Mouse (Mus musculus): Measurements from ENCODE around the gene Mss51. TPM values are rescaled to one million over a fixed set of nuclear protein-coding genes. Genes with fewer than 3 reads are reported as not detected.

The Mss51 gene
- polyA plus RNA-seq, 1 experiment from 2014 or later = 0.25 TPM

GRCm38 (mm10) chr14:20499982-20500381 lies 3.3 kb upstream of the Mss51 start:
- Histone ChIP-seq H3K9ac (ENCODE audit: low read length) (no peak overlapping the region), H3K27ac (ENCODE audit: low read length) (no peak overlapping the region), H3K4me1 (ENCODE audit: control insufficient read depth, insufficient read depth, low read length) (no peaks in the 10 kb centered on the region), H3K36me3 (ENCODE audit: control insufficient read depth, insufficient read depth) (peaks cover 27% of the 10 kb centered on the region), H3K4me2 (ENCODE audit: low read depth, low read length) (no peak overlapping the region), H3K9me3 (replicated peaks; ENCODE audit: control insufficient read depth, low read length) (no peaks in the 10 kb centered on the region), H3K27me3 (ENCODE audit: control insufficient read depth, insufficient read depth, low read length) (no peaks in the 10 kb centered on the region), H3K4me3 (ENCODE audit: low read length) (no peak overlapping the region)
- no peak for ATAC-seq (replicated peaks; ENCODE audit: extremely low read depth, insufficient read depth, low FRiP score)
- 87% methylated on average over 3 of the region's 3 CpGs for WGBS

- Histone ChIP-seq H3K4me1 (ENCODE audit: control insufficient read depth, insufficient read depth, low read length) (no peaks in the 10 kb centered on the region), H3K9ac (ENCODE audit: low read length) (no peak overlapping the region), H3K36me3 (ENCODE audit: control insufficient read depth, insufficient read depth) (peaks cover 21% of the 10 kb centered on the region; the same call in 1 of the 2 replicates), H3K27me3 (ENCODE audit: control insufficient read depth, insufficient read depth, low read length) (no peaks in the 10 kb centered on the region), H3K4me3 (ENCODE audit: low read length) (no peak overlapping the region), H3K9me3 (replicated peaks; ENCODE audit: control insufficient read depth, low read length) (no peaks in the 10 kb centered on the region), H3K4me2 (ENCODE audit: low read depth, low read length) (no peak overlapping the region), H3K27ac (ENCODE audit: low read length) (no peak overlapping the region)
- ATAC-seq (replicated peaks; ENCODE audit: extremely low read depth, insufficient read depth, low FRiP score) = no peak
- WGBS = 90% methylated on average over 5 of the region's 5 CpGs
These were observed 10.7 kb downstream of the Mss51 start for GRCm38 (mm10) chr14:20486031-20486430.

- Histone ChIP-seq H3K4me2 (ENCODE audit: low read depth, low read length) (no peak overlapping the region), H3K36me3 (ENCODE audit: control insufficient read depth, insufficient read depth) (peaks cover 16% of the 10 kb centered on the region; the same call in 1 of the 2 replicates), H3K27ac (ENCODE audit: low read length) (no peak overlapping the region), H3K9ac (ENCODE audit: low read length) (no peak overlapping the region), H3K4me3 (ENCODE audit: low read length) (no peak overlapping the region), H3K9me3 (replicated peaks; ENCODE audit: control insufficient read depth, low read length) (no peaks in the 10 kb centered on the region), H3K27me3 (ENCODE audit: control insufficient read depth, insufficient read depth, low read length) (no peaks in the 10 kb centered on the region), H3K4me1 (ENCODE audit: control insufficient read depth, insufficient read depth, low read length) (peaks cover 6% of the 10 kb centered on the region)
- 86% methylated on average over 7 of the region's 7 CpGs for WGBS
- no peak for ATAC-seq (replicated peaks; ENCODE audit: extremely low read depth, insufficient read depth, low FRiP score)
These were observed 14.5 kb downstream of the Mss51 start for GRCm38 (mm10) chr14:20482051-20482751.

- Histone ChIP-seq H3K4me1 (ENCODE audit: control insufficient read depth, insufficient read depth, low read length) (peaks cover 11% of the 10 kb centered on the region), H3K9ac (ENCODE audit: low read length) (no peak overlapping the region), H3K27ac (ENCODE audit: low read length) (no peak overlapping the region), H3K27me3 (ENCODE audit: control insufficient read depth, insufficient read depth, low read length) (no peaks in the 10 kb centered on the region), H3K36me3 (ENCODE audit: control insufficient read depth, insufficient read depth) (peaks cover 13% of the 10 kb centered on the region; the same call in 1 of the 2 replicates), H3K4me2 (ENCODE audit: low read depth, low read length) (no peak overlapping the region), H3K9me3 (replicated peaks; ENCODE audit: control insufficient read depth, low read length) (no peaks in the 10 kb centered on the region), H3K4me3 (ENCODE audit: low read length) (no peak overlapping the region)
- 30% methylated on average over 5 of the region's 5 CpGs for WGBS
- ATAC-seq (replicated peaks; ENCODE audit: extremely low read depth, insufficient read depth, low FRiP score) = no peak
These were observed 15.5 kb downstream of the Mss51 start for GRCm38 (mm10) chr14:20481211-20481610.

- no peaks in the 10 kb centered on the region for H3K9me3 ChIP-seq (replicated peaks; ENCODE audit: control insufficient read depth, low read length)
- peak overlapping the region; percentile 68 for H3K27ac ChIP-seq (ENCODE audit: low read length)
- H3K36me3 ChIP-seq (ENCODE audit: control insufficient read depth, insufficient read depth) = peaks cover 13% of the 10 kb centered on the region; the same call in 1 of the 2 replicates
- H3K4me3 ChIP-seq (ENCODE audit: low read length) = peak overlapping the region; percentile 77
- H3K4me2 ChIP-seq (ENCODE audit: low read depth, low read length) = peak overlapping the region; percentile 74
- ATAC-seq (replicated peaks; ENCODE audit: extremely low read depth, insufficient read depth, low FRiP score) = no peak
- H3K9ac ChIP-seq (ENCODE audit: low read length) = peak overlapping the region; percentile 86; the same call in 1 of the 2 replicates
- H3K27me3 ChIP-seq (ENCODE audit: control insufficient read depth, insufficient read depth, low read length) = no peaks in the 10 kb centered on the region
- 73% methylated on average over 1 of the region's 1 CpGs for WGBS
- peaks cover 11% of the 10 kb centered on the region for H3K4me1 ChIP-seq (ENCODE audit: control insufficient read depth, insufficient read depth, low read length)
These were observed 16.5 kb downstream of the Mss51 start for GRCm38 (mm10) chr14:20480195-20480579.

- under 1% methylated on average over 48 of the region's 48 CpGs for WGBS
These were observed 17.2 kb downstream of the Mss51 start, which contains the start of gene Anxa7 for GRCm38 (mm10) chr14:20479291-20480194. TSS of gene Anxa7 (minus strand) at chr14:20480133.

GRCm38 (mm10) chr14:20478801-20479200 lies 17.9 kb downstream of the Mss51 start:
- peak overlapping the region; percentile 68 for H3K27ac ChIP-seq (ENCODE audit: low read length)
- 3% methylated on average over 7 of the region's 7 CpGs for WGBS
- H3K9ac ChIP-seq (ENCODE audit: low read length) = peak overlapping the region; percentile 86
- no peaks in the 10 kb centered on the region for H3K27me3 ChIP-seq (ENCODE audit: control insufficient read depth, insufficient read depth, low read length)
- no peaks in the 10 kb centered on the region for H3K9me3 ChIP-seq (replicated peaks; ENCODE audit: control insufficient read depth, low read length)
- peak overlapping the region; percentile 74 for H3K4me2 ChIP-seq (ENCODE audit: low read depth, low read length)
- ATAC-seq (replicated peaks; ENCODE audit: extremely low read depth, insufficient read depth, low FRiP score) = peak; percentile 50
- no peaks in the 10 kb centered on the region for H3K36me3 ChIP-seq (ENCODE audit: control insufficient read depth, insufficient read depth)
- peaks cover 11% of the 10 kb centered on the region for H3K4me1 ChIP-seq (ENCODE audit: control insufficient read depth, insufficient read depth, low read length)
- H3K4me3 ChIP-seq (ENCODE audit: low read length) = peak overlapping the region; percentile 77

More at GRCm38 (mm10) chr14:20479291-20480194, 17.2 kb downstream of the Mss51 start, which contains the start of gene Anxa7:
- Histone ChIP-seq H3K27ac (ENCODE audit: low read length) (peak within 1 kb of the TSS; percentile 68), H3K4me3 (ENCODE audit: low read length) (peak within 1 kb of the TSS; percentile 77), H3K9ac (ENCODE audit: low read length) (peak within 1 kb of the TSS; percentile 86), H3K4me2 (ENCODE audit: low read depth, low read length) (peak within 1 kb of the TSS; percentile 74), H3K36me3 (ENCODE audit: control insufficient read depth, insufficient read depth) (peaks cover 7% of the 10 kb centered on the region; the same call in 1 of the 2 replicates), H3K27me3 (ENCODE audit: control insufficient read depth, insufficient read depth, low read length) (no peaks in the 10 kb centered on the region), H3K9me3 (replicated peaks; ENCODE audit: control insufficient read depth, low read length) (no peaks in the 10 kb centered on the region), H3K4me1 (ENCODE audit: control insufficient read depth, insufficient read depth, low read length) (peaks cover 11% of the 10 kb centered on the region)
- ATAC-seq (replicated peaks; ENCODE audit: extremely low read depth, insufficient read depth, low FRiP score) = peak; percentile 82

GRCm38 (mm10) chr14:20478385-20478784 lies 18.3 kb downstream of the Mss51 start:
- Histone ChIP-seq H3K4me2 (ENCODE audit: low read depth, low read length) (peak overlapping the region; percentile 74), H3K4me1 (ENCODE audit: control insufficient read depth, insufficient read depth, low read length) (peaks cover 11% of the 10 kb centered on the region), H3K36me3 (ENCODE audit: control insufficient read depth, insufficient read depth) (no peaks in the 10 kb centered on the region), H3K27ac (ENCODE audit: low read length) (peak overlapping the region; percentile 68), H3K9me3 (replicated peaks; ENCODE audit: control insufficient read depth, low read length) (no peaks in the 10 kb centered on the region), H3K27me3 (ENCODE audit: control insufficient read depth, insufficient read depth, low read length) (no peaks in the 10 kb centered on the region), H3K4me3 (ENCODE audit: low read length) (peak overlapping the region; percentile 77), H3K9ac (ENCODE audit: low read length) (peak overlapping the region; percentile 50)
- WGBS = 49% methylated on average over 3 of the region's 3 CpGs
- no peak for ATAC-seq (replicated peaks; ENCODE audit: extremely low read depth, insufficient read depth, low FRiP score)

Data from heart, embryonic 16.5 days (tissue).